Mouse (Mus musculus): ENCODE results near the gene Abcb1a. TPM values are rescaled to one million over a fixed set of nuclear protein-coding genes. Genes with fewer than 3 reads are reported as not detected.
"Not testable (repeated sequence)": the region's sequence is repeated elsewhere in the genome, so short reads cannot be mapped to it uniquely, and the experiment has no call there.

Gene Abcb1a
- total RNA-seq, 2 experiments from 2014 or later: 0.83 to 1.2 TPM

GRCm38 (mm10) chr5:8722867-8723266 lies 63.0 kb downstream of the Abcb1a start:
- no peak for DNase-seq (ENCODE audit: low spot score in 2 of 2)

DNA sequence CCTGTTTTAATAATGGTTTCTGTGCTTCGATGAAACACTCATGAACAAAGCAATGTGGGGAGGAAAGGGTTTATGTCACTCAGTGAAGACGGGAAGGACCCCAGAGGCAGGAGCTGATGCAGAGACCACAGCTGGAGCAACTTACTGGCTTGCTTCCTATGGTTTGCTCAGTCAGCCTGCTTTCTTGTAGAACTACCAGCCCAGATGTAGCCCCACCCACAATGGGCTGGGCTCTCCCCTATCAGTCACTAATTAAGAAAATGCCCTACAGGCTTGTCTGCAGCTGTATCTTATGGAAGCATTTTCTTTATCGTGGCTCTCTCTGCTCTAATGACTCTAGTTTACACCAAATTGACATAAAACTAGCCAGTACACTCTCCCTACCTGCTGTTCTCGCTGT lies 67.9 kb downstream of the Abcb1a start:
- no peak for DNase-seq (ENCODE audit: low spot score in 2 of 2)

DNA sequence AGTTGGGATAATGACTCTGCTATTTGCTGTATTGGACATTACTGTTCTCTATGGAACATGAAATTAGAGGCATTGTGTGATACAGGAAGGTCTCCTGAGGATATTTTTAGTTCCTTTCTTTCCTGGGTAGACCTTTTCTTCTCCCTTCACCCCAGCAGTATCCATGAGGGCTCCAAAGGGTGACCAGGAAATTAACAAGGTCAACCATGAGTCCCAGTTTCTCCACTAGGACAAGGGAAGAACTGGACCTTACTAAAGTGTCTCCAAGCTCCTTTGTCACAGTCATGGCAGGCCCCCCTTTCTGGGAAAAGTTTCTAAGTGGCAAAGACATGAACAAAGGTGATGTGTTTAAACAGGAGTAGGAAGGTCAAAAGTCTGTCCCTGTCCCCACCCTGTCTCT lies 72.8 kb downstream of the Abcb1a start:
- DNase-seq (ENCODE audit: low spot score in 2 of 2): no peak

DNA sequence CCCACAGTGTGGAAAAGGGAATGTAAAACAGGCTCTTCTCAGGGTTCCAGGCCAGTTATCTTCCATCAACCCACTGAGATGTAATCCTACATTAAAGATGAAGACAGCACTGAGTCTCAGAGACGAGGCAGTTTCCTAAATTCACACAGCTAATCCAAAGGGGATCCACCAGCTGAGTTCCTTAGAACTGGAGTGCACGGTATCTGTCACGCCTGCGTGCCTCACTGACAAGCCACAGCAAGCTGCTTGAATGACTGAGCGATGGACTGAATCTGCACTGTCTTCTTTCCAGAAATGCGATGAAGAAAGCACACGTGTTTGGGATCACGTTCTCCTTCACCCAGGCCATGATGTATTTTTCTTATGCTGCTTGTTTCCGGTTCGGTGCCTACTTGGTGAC lies 73.4 kb downstream of the Abcb1a start:
- DNase-seq (ENCODE audit: low spot score in 2 of 2): not testable (repeated sequence)

DNA sequence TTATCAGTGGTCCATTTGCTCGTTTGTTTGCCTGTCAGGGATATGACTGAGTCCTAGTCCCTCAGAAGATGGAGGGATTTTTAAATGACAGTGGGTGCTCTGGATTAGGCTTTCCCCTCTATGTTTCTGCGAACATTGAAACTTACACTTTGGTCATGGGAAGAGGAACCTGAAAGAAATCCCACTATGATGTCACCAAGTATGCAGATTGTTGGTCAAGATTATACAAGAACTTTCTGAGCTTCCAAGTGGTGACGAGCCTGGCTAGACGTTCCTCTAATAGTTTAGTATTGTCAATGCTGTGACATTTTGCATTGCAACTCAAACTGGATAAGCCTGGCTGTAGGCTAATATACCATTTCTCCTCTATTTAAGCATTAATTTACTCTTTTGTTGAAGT lies 76.5 kb downstream of the Abcb1a start:
- DNase-seq (ENCODE audit: low spot score in 2 of 2): no peak

GRCm38 (mm10) chr5:8737062-8737461 lies 77.2 kb downstream of the Abcb1a start:
- no peak for DNase-seq (ENCODE audit: low spot score in 2 of 2)

DNA sequence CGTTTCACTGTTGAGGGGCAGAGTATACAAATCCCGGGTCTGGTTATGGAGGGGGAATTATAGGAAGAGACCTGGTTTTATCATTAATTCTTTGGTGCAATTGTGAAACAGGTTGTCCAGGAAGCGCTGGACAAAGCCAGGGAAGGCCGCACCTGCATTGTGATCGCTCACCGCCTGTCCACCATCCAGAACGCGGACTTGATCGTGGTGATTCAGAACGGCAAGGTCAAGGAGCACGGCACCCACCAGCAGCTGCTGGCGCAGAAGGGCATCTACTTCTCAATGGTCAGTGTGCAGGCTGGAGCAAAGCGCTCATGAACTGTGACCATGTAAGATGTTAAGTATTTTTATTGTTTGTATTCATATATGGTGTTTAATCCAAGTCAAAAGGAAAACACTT lies 87.4 kb downstream of the Abcb1a start:
- not testable (repeated sequence) for DNase-seq (ENCODE audit: low spot score in 2 of 2)

DNA sequence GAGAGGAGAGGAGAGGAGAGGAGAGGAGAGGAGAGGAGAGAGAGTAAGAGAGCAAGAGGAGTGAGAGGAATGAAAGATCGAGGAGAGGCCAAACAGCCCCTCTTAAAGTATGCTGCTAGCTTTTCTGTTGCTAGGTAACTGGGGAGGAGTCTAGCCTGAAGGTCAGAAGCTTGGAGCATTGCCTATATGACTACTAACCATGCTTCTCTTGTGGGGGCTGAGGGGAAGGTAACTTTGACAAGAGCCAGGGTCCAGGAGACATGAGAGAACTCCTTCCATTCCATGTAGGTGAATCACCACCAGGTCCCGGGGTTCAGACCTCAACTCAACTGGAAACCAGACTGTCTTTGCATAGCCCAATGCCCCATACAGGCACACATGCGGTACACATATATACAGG lies 113.0 kb downstream of the Abcb1a start:
- DNase-seq (ENCODE audit: low spot score in 2 of 2): no peak

GRCm38 (mm10) chr5:8778311-8778710 lies 118.4 kb downstream of the Abcb1a start:
- no peak for DNase-seq (ENCODE audit: low spot score in 2 of 2)

GRCm38 (mm10) chr5:8778751-8779150 lies 118.9 kb downstream of the Abcb1a start:
- no peak for DNase-seq (ENCODE audit: low spot score in 2 of 2)

- no peak for DNase-seq (ENCODE audit: low spot score in 2 of 2)
Observed at GRCm38 (mm10) chr5:8792281-8792680, 132.4 kb downstream of the Abcb1a start.

Other genes with a start within 250 kb of the Abcb1a start
- 10 to 100 TPM; 12.1 to 13.0 TPM for gene Dbf4, start 237.4 kb upstream of the Abcb1a start, total RNA-seq (2021)
- gene Slc25a40, start 237.2 kb upstream of the Abcb1a start, total RNA-seq (2021): 1 to 10 TPM; 7.2 to 9.6 TPM
- under 1 TPM; 0.59 to 0.88 TPM for gene Rundc3b, start 37.1 kb upstream of the Abcb1a start, total RNA-seq (2021)
- 1 to 10 TPM; 1.8 to 2.5 TPM for gene Abcb1b, start 138.1 kb downstream of the Abcb1a start, total RNA-seq (2021)
- 1 to 10 TPM; 6.2 to 6.7 TPM for gene Abcb4, start 233.6 kb downstream of the Abcb1a start, total RNA-seq (2021)